Mouse (Mus musculus): ENCODE results near the gene 4930519P11Rik. TPM values are rescaled to one million over a fixed set of nuclear protein-coding genes. Genes with fewer than 3 reads are reported as not detected.

4930519P11Rik gene
- not detected for total RNA-seq (2023)

DNA sequence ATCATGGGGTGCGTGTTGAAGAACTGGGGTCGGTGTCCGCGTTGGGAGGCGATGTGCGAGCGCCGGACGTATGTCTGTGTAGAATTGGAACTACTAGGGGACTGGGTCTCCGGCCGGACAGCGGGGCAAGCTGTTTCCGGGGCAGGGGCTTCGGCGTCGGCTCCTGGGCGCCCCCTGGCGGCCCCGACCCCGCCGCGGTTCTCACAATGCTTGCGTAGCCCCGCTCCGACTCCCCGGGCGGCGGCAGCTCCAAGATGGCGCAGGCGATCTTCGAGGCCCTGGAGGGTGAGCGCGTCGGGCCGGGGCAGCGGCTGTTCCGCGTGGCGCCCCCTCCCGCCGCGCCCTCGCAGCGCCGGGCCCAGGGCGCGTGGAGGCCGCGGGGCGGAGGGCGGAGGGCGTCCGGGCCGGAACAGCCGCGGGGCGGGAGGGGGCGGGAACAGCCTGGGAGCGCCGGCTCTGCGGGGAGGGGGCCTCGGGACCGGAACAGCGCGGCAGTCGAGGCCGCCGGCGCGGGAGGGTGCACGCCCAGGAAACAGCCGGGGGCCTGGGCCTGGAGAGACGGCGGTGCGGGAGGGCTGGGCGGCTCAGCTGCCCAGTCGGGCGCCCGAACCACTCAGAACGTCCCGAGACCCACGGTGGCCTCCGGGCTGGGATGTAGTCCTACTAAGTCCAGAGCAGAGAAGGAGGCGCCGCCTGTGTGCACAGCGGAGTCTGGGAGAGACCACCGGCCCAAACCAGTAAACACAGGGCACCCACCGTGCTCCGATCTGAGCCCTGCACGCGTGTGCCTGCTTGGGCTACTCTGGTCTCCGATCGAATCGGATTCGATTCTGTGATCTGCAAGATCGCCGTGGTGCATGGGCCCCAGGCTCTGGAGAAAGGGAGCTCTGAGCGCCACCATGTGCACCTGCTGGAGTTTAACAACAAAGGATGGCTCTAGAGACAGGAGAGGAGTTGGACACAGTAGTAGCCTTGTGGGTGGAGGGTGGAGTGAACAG is at the start of gene 4930519P11Rik, which contains the start of gene Zfp341:
Gene 4930519P11Rik, minus strand, starts transcription at position 320 of the 998 bp plus-strand sequence.
Gene Zfp341, plus strand, starts transcription at position 180 of the 998 bp plus-strand sequence.

DNA sequence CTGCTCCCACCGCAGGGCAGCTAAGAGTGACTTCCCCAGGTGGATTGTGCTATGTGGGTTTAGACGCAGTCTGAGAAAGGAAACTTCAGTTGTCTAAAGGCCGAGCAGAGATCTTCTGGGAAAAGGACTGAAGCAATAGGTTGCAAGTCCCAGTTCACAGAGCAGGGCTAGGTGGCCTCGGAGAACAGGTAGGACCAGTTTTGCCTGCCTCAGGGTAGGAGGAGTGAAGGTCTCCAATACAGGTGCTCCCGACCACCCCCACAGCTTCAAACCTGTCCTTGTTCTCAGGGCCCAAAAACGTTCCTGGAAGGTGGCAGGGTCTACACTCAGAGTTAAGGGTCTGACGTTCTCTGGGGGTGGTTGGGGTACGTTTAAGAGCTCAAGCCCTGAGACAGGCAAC is 38.1 kb upstream of the 4930519P11Rik start, which contains the start of gene Chmp4b:
Gene Chmp4b, plus strand, starts transcription at position 343 of the 400 bp plus-strand sequence.

DNA sequence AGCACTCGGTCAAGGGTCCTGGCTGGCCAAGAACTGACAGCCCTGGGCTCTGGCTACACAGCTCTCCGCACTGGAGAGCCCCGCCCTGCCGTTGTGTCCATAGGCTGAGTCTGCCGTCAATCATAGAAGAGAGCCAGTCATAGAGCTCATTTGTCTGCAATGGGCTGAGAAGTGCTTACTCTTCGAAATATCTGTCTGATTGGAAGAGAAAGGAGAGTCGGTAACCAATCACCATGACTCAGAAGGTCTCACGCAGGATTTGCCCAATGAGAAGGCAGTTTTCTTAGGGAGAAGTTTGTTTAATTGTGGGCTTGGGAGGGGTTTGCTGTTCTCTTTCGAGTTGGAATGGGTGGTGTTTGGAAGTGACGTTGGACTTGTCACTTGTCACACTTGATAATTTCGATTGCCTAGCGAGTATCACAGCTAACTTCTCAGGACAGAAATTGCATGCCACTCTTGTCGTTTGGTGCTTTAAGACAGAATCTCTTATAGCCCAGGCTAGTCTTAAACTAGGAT is 9.5 kb downstream of the 4930519P11Rik start, which contains the start of gene Pxmp4:
Gene Pxmp4, minus strand, starts transcription at position 71 of the 516 bp plus-strand sequence.

DNA sequence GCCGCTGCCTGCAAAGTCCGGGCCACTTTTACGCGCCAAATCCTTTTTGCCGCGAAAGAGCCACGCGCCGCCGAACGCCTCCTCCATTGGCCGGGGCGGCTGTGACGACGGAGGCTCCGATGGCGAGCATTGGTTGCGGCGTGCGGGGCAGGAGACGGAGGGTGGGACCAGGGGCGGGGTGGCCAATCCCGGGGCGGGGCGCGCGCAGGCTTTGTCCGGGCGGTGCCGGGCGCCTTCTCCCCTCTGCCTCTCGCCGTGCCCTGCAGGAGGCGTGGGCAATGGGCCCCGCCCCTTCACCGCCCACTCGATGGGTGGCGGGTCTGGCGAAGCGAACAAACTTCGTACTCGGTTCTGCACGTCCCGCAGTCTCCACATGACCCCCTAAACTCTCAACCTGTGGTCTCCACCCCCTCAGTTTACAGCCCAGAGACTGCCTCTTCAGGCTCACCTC is 43.4 kb downstream of the 4930519P11Rik start, which contains the start of gene E2f1:
Gene E2f1, minus strand, starts transcription at position 57 of the 451 bp plus-strand sequence.

Other genes with a start within 250 kb of the 4930519P11Rik start
- gene Cdk5rap1, start 240.4 kb downstream of the 4930519P11Rik start, total RNA-seq (2023): 19.3 TPM
- not detected for gene Snta1, start 205.3 kb downstream of the 4930519P11Rik start, total RNA-seq (2023)
- 37.5 TPM for gene Cbfa2t2, start 177.0 kb downstream of the 4930519P11Rik start, total RNA-seq (2023)
- 1.8 TPM for gene 1700003F12Rik, start 66.4 kb downstream of the 4930519P11Rik start, total RNA-seq (2023)
- gene Actl10, start 61.7 kb downstream of the 4930519P11Rik start, total RNA-seq (2023): 1.8 TPM
- gene Necab3, start 54.5 kb downstream of the 4930519P11Rik start, total RNA-seq (2023): 2.8 TPM
- gene E2f1, start 43.5 kb downstream of the 4930519P11Rik start, total RNA-seq (2023): 1.9 TPM
- 5.6 TPM for gene Pxmp4, start 9.7 kb downstream of the 4930519P11Rik start, total RNA-seq (2023)
- gene Zfp341, start 140 bp downstream of the 4930519P11Rik start, total RNA-seq (2023): 6.3 TPM
- 193 TPM for gene Chmp4b, start 38.3 kb upstream of the 4930519P11Rik start, total RNA-seq (2023)
- not detected for gene Gm14214, start 156.6 kb upstream of the 4930519P11Rik start, total RNA-seq (2023)
- 255 TPM for gene Raly, start 177.7 kb upstream of the 4930519P11Rik start, total RNA-seq (2023)
- not detected for gene a, start 178.0 kb upstream of the 4930519P11Rik start, total RNA-seq (2023)